ENCODE assay signal across 9 mouse cellular contexts in genomic region chr6:41543411-41544050, GRCm38 (mm10). TPM values are rescaled to one million over a fixed set of nuclear protein-coding genes. Genes with fewer than 3 reads are reported as not detected.
DNase-seq lines count a peak whose midpoint lies in the region; ATAC-seq lines count a peak whose summit lies in the region.
"Had no signal": no experiment of that assay in that cellular context is flagged by ENCODE, and none has a peak within 500 bp of the region (broad histone marks: within the 10 kb centered on the region; RNA-seq: fewer than 3 reads in every experiment).

No protein-coding gene starts in this region.

- H3K4me3 ChIP-seq in heart, embryonic 10.5 days, result peak overlapping the region; percentile 55
- H3K4me3 ChIP-seq in embryonic facial prominence, embryonic 14.5 days (ENCODE audit: low read depth, low read length), result peak overlapping the region; percentile 32
- H3K4me3 ChIP-seq in limb, embryonic 13.5 days, result peak overlapping the region; percentile 34

- 5% methylated on average over 28 of the region's 28 CpGs for WGBS in heart, embryonic 10.5 days
- WGBS in embryonic facial prominence, embryonic 14.5 days, result 7% methylated on average over 27 of the region's 28 CpGs
- 5% methylated on average over 28 of the region's 28 CpGs for WGBS in limb, embryonic 13.5 days

- H3K27me3 ChIP-seq in heart, embryonic 10.5 days (ENCODE audit: insufficient read depth, poor library complexity, severe bottlenecking), result peaks cover 23% of the 10 kb centered on the region; the same call in 1 of the 2 replicates
- peaks cover 17% of the 10 kb centered on the region for H3K27me3 ChIP-seq in embryonic facial prominence, embryonic 14.5 days (replicated peaks; ENCODE audit: control insufficient read depth, insufficient read depth, low read length)
- peaks cover 37% of the 10 kb centered on the region for H3K27me3 ChIP-seq in limb, embryonic 13.5 days
- H3K27me3 ChIP-seq: CH12.LX had no signal

- no peak for DNase-seq in heart, embryonic 10.5 days (ENCODE audit: low spot score)
- DNase-seq in heart, adult 9 months (ENCODE audit: low spot score in 2 of 2), result no peak
- DNase-seq in CD4-positive helper T cell, adult 2 months (ENCODE audit: low read depth, low spot score), result peak; percentile 53
- DNase-seq in embryonic facial prominence, embryonic 14.5 days (ENCODE audit: low spot score), result peak; percentile 8
- DNase-seq in retina, postnatal 1 day, result peak; percentile 43
- DNase-seq in spleen, postnatal 36 days (ENCODE audit: low spot score in 2 of 2), result no peak
- no peak for DNase-seq in gastrocnemius, postnatal 14 days

- ATAC-seq in embryonic facial prominence, embryonic 14.5 days (ENCODE audit: low read depth), result no peak
- ATAC-seq in limb, embryonic 13.5 days (ENCODE audit: low FRiP score, low read depth), result no peak

- H3K4me1 ChIP-seq in heart, embryonic 10.5 days, result peaks cover 7% of the 10 kb centered on the region; the same call in 1 of the 2 replicates
- H3K4me1 ChIP-seq in embryonic facial prominence, embryonic 14.5 days (ENCODE audit: control insufficient read depth, insufficient read depth, low read length), result 0 out of 2 replicates have a peak, but pooled peaks cover 3% of the 10 kb centered on the region
- peaks cover 5% of the 10 kb centered on the region; the same call in 1 of the 2 replicates for H3K4me1 ChIP-seq in limb, embryonic 13.5 days

- H3K9ac ChIP-seq in embryonic facial prominence, embryonic 14.5 days (ENCODE audit: low read depth, low read length), result peak overlapping the region; percentile 52
- peak overlapping the region; percentile 48; the same call in 1 of the 2 replicates for H3K9ac ChIP-seq in limb, embryonic 13.5 days

- no peaks in the 10 kb centered on the region for H3K9me3 ChIP-seq in heart, embryonic 10.5 days
- no peaks in the 10 kb centered on the region for H3K9me3 ChIP-seq in embryonic facial prominence, embryonic 14.5 days (ENCODE audit: control insufficient read depth, low read length)
- H3K9me3 ChIP-seq in limb, embryonic 13.5 days, result no peaks in the 10 kb centered on the region

- intact Hi-C loops in gastrocnemius, postnatal 14 days (cut with DNase I; ENCODE audit: low total_unique reads), result no loop called here

- no peaks in the 10 kb centered on the region for H3K36me3 ChIP-seq in heart, embryonic 10.5 days
- H3K36me3 ChIP-seq in embryonic facial prominence, embryonic 14.5 days (ENCODE audit: control insufficient read depth, insufficient read depth, low read length), result no peaks in the 10 kb centered on the region
- no peaks in the 10 kb centered on the region for H3K36me3 ChIP-seq in limb, embryonic 13.5 days

- H3K4me2 ChIP-seq in embryonic facial prominence, embryonic 14.5 days (ENCODE audit: low read depth, low read length), result peak overlapping the region; percentile 56
- H3K4me2 ChIP-seq in limb, embryonic 13.5 days (replicated peaks), result peak overlapping the region; percentile 59

- H3K27ac ChIP-seq in heart, embryonic 10.5 days, result no peak overlapping the region
- H3K27ac ChIP-seq in embryonic facial prominence, embryonic 14.5 days (replicated peaks; ENCODE audit: low read depth, low read length), result no peak overlapping the region
- H3K27ac ChIP-seq in limb, embryonic 13.5 days, result no peak overlapping the region

RNA-seq across cellular contexts. Expression of gene Prss2, which starts 21.9 kb away (rescaled TPM):
- polyA plus RNA-seq in heart, embryonic 10.5 days (2016; fragmentation: Nextera tagmentation; extraction: Ambion mirVana), result not detected in 2 replicates
- not detected in 2 replicates for polyA plus RNA-seq in embryonic facial prominence, embryonic 14.5 days (2014; fragmentation: Nextera tagmentation; extraction: Ambion mirVana)
- polyA plus RNA-seq in limb, embryonic 13.5 days (2015; fragmentation: Nextera tagmentation; extraction: Ambion mirVana), result not detected in 2 replicates
- not detected for total RNA-seq in gastrocnemius, postnatal 14 days (2021)
- total RNA-seq: CH12.LX had no signal

Comparison
In these comparisons a context has a peak if more than half of its experiments do, and no peak if none do; other contexts are left out.
1. DNase-seq: peak in CD4-positive helper T cell, adult 2 months (single experiment), embryonic facial prominence, embryonic 14.5 days (single experiment) and retina, postnatal 1 day (single experiment); none in heart, embryonic 10.5 days (single experiment), heart, adult 9 months (0 of 2), spleen, postnatal 36 days (0 of 2) and gastrocnemius, postnatal 14 days (single experiment).
2. Peak in every context shown above with its lines, with median percentiles within 50 percentile points of each other: H3K4me3 ChIP-seq.